Mouse (Mus musculus) CH12.LX (cell line): ENCODE data around the gene Hfe2. TPM values are rescaled to one million over a fixed set of nuclear protein-coding genes. Genes with fewer than 3 reads are reported as not detected.

Experiments used
- DNase-seq: peaks from one replicate; pipeline ENCODE4 v3.0.0-alpha.2; 2013; ENCODE audit errors: extremely low read depth
- H3K27ac ChIP-seq: 2 replicates; pipeline ENCODE4 v1.5.1; 2012; ENCODE audit warnings: low read depth, mild to moderate bottlenecking, control low read depth, moderate library complexity; ENCODE audit not compliant: insufficient read depth
- H3K27me3 ChIP-seq: replicated peaks from 2 replicates; pipeline ENCODE3; 2012; ENCODE audit warnings: inconsistent platforms
- H3K36me3 ChIP-seq, 2 experiments: replicated peaks in 1 of 2; 2 replicates each; pipeline versions ENCODE3 to v1.6.1; 2012; ENCODE audit warnings: inconsistent platforms in 1 of 2, low read length in 1 of 2, mild to moderate bottlenecking in 1 of 2, mixed read lengths in 1 of 2, moderate library complexity in 1 of 2; ENCODE audit not compliant: control insufficient read depth in 1 of 2, insufficient read depth in 1 of 2
- H3K4me1 ChIP-seq, 2 experiments: 2 replicates each; pipeline ENCODE4 v1.6.1; 2012; ENCODE audit warnings: inconsistent platforms in 1 of 2, moderate library complexity in 1 of 2; ENCODE audit not compliant: insufficient read depth in 2 of 2, control insufficient read depth in 1 of 2
- H3K4me2 ChIP-seq: 2 replicates; pipeline ENCODE4 v1.6.1; 2012; ENCODE audit warnings: low read depth, mild to moderate bottlenecking, control low read depth; ENCODE audit not compliant: poor library complexity, insufficient read depth, severe bottlenecking
- H3K4me3 ChIP-seq, 3 experiments: fragments of 150-350 bp in 1 of 3; sonication (generic) in 1 of 3; replicated peaks in 1 of 3; 2 replicates each; pipeline versions ENCODE3 to v1.5.1; 2011 to 2012; ENCODE audit warnings: low read depth in 2 of 3, low read length in 2 of 3, mild to moderate bottlenecking in 2 of 3, moderate library complexity in 2 of 3, control low read depth in 1 of 3, improper control_type of control experiment in 1 of 3, inconsistent platforms in 1 of 3, mixed read lengths in 1 of 3; ENCODE audit not compliant: poor library complexity in 1 of 3
- H3K79me2 ChIP-seq: replicated peaks from 2 replicates; pipeline ENCODE4 v1.6.1; 2012; ENCODE audit warnings: mild to moderate bottlenecking, moderate library complexity; ENCODE audit not compliant: control insufficient read depth, poor library complexity, insufficient read depth, severe bottlenecking; ENCODE audit errors: extremely low read depth
- H3K9ac ChIP-seq: 2 replicates; pipeline ENCODE4 v1.6.1; 2012; ENCODE audit warnings: low read depth, mild to moderate bottlenecking, control low read depth, moderate library complexity; ENCODE audit not compliant: insufficient read depth
- H3K9me3 ChIP-seq: replicated peaks from 2 replicates; pipeline ENCODE3; 2012; ENCODE audit warnings: low read length, inconsistent platforms, mixed read lengths
- BHLHE40 ChIP-seq: IDR thresholded peaks from 2 replicates; pipeline ENCODE4 v1.6.1; 2011; ENCODE audit warnings: mild to moderate bottlenecking, low read depth, low read length, improper control_type of control experiment
- CHD1 ChIP-seq: IDR thresholded peaks from 2 replicates; pipeline ENCODE4 v1.6.1; 2012; ENCODE audit warnings: low read depth, low read length, improper control_type of control experiment, inconsistent platforms
- CHD2 ChIP-seq: IDR thresholded peaks from 2 replicates; pipeline ENCODE4 v1.6.1; 2011; ENCODE audit warnings: low read length, improper control_type of control experiment
- CTCF ChIP-seq, 2 experiments: IDR thresholded peaks in 1 of 2; conservative IDR thresholded peaks in 1 of 2; 2 replicates each; pipeline ENCODE4 v1.5.1; 2011 to 2012; ENCODE audit warnings: low read depth in 2 of 2, low read length in 2 of 2, improper control_type of control experiment in 1 of 2, inconsistent platforms in 1 of 2, mild to moderate bottlenecking in 1 of 2, moderate library complexity in 1 of 2
- E2F4 ChIP-seq: IDR thresholded peaks from 2 replicates; pipeline ENCODE4 v1.6.1; 2011; ENCODE audit warnings: low read depth, low read length, improper control_type of control experiment; ENCODE audit not compliant: insufficient replicate concordance
- ELF1 ChIP-seq: IDR thresholded peaks from 2 replicates; pipeline ENCODE4 v1.6.1; 2014; ENCODE audit warnings: low read depth, mild to moderate bottlenecking, inconsistent platforms, low read length, improper control_type of control experiment
- EP300 ChIP-seq: IDR thresholded peaks from 2 replicates; pipeline ENCODE4 v1.6.1; 2011; ENCODE audit warnings: low read length, improper control_type of control experiment
- ETS1 ChIP-seq: conservative IDR thresholded peaks from 2 replicates; pipeline ENCODE4 v1.6.1; 2012; ENCODE audit warnings: low read depth, mild to moderate bottlenecking, inconsistent platforms, low read length, improper control_type of control experiment, moderate library complexity
- GABPA ChIP-seq: IDR thresholded peaks from 2 replicates; pipeline ENCODE4 v1.6.1; 2012; ENCODE audit warnings: low read depth, low read length, improper control_type of control experiment, inconsistent platforms; ENCODE audit not compliant: insufficient replicate concordance
- JUN ChIP-seq: IDR thresholded peaks from 2 replicates; pipeline ENCODE4 v1.6.1; 2011; ENCODE audit warnings: low read depth, mild to moderate bottlenecking, low read length, improper control_type of control experiment, moderate library complexity; ENCODE audit not compliant: insufficient read depth
- JUND ChIP-seq: conservative IDR thresholded peaks from 2 replicates; pipeline ENCODE4 v1.6.1; 2011; ENCODE audit warnings: low read depth, low read length, improper control_type of control experiment
- KAT2A ChIP-seq: IDR thresholded peaks from 2 replicates; pipeline ENCODE4 v1.6.1; 2012; ENCODE audit warnings: low read length, improper control_type of control experiment, inconsistent platforms; ENCODE audit not compliant: insufficient replicate concordance
- MAFK ChIP-seq: IDR thresholded peaks from 2 replicates; pipeline ENCODE4 v1.6.1; 2011; ENCODE audit warnings: low read length, improper control_type of control experiment; ENCODE audit not compliant: insufficient replicate concordance
- MAX ChIP-seq: IDR thresholded peaks from 2 replicates; pipeline ENCODE4 v1.6.1; 2011; ENCODE audit warnings: low read length, improper control_type of control experiment
- MEF2A ChIP-seq: IDR thresholded peaks from 2 replicates; pipeline ENCODE4 v1.6.1; 2014; ENCODE audit warnings: low read depth, mild to moderate bottlenecking, inconsistent platforms, low read length, improper control_type of control experiment, borderline replicate concordance
- MXI1 ChIP-seq: IDR thresholded peaks from 2 replicates; pipeline ENCODE4 v1.6.1; 2011; ENCODE audit warnings: mild to moderate bottlenecking, low read depth, low read length, improper control_type of control experiment
- MYC ChIP-seq: IDR thresholded peaks from 2 replicates; pipeline ENCODE4 v1.6.1; 2011; ENCODE audit warnings: low read depth, mild to moderate bottlenecking, improper control_type of control experiment, low read length
- NELFE ChIP-seq: IDR thresholded peaks from 2 replicates; pipeline ENCODE4 v1.6.1; 2011; ENCODE audit warnings: low read depth, low read length, improper control_type of control experiment
- NRF1 ChIP-seq: IDR thresholded peaks from 2 replicates; pipeline ENCODE4 v1.6.1; 2014; ENCODE audit warnings: low read depth, mild to moderate bottlenecking, inconsistent platforms, low read length, improper control_type of control experiment, moderate library complexity
- POLR2AphosphoS2 ChIP-seq: IDR thresholded peaks from 2 replicates; pipeline ENCODE4 v1.6.1; 2011; ENCODE audit warnings: low read depth, low read length, improper control_type of control experiment
- RAD21 ChIP-seq: IDR thresholded peaks from 2 replicates; pipeline ENCODE4 v1.6.1; 2011; ENCODE audit warnings: low read depth, mild to moderate bottlenecking, low read length, improper control_type of control experiment, moderate library complexity
- RCOR1 ChIP-seq: conservative IDR thresholded peaks from 2 replicates; pipeline ENCODE4 v1.6.1; 2012; ENCODE audit warnings: low read depth, mild to moderate bottlenecking, inconsistent platforms, low read length, improper control_type of control experiment
- SIN3A ChIP-seq: IDR thresholded peaks from 2 replicates; pipeline ENCODE4 v1.6.1; 2012; ENCODE audit warnings: low read length, improper control_type of control experiment, inconsistent platforms
- SMC3 ChIP-seq: IDR thresholded peaks from 2 replicates; pipeline ENCODE4 v1.6.1; 2011; ENCODE audit warnings: low read depth, low read length, improper control_type of control experiment
- TBP ChIP-seq: conservative IDR thresholded peaks from 2 replicates; pipeline ENCODE4 v1.6.1; 2011; ENCODE audit warnings: low read depth, low read length, improper control_type of control experiment
- UBTF ChIP-seq: IDR thresholded peaks from 2 replicates; pipeline ENCODE4 v1.6.1; 2012; ENCODE audit warnings: low read depth, mild to moderate bottlenecking, inconsistent platforms, low read length, improper control_type of control experiment, moderate library complexity
- USF1 ChIP-seq: IDR thresholded peaks from 2 replicates; pipeline ENCODE4 v1.6.1; 2014; ENCODE audit warnings: low read depth, mild to moderate bottlenecking, inconsistent platforms, low read length, improper control_type of control experiment
- ZC3H11A ChIP-seq: IDR thresholded peaks from 2 replicates; pipeline ENCODE4 v1.6.1; 2012; ENCODE audit warnings: low read depth, mild to moderate bottlenecking, inconsistent platforms, low read length, improper control_type of control experiment
- ZKSCAN1 ChIP-seq: IDR thresholded peaks from 2 replicates; pipeline ENCODE4 v1.6.1; 2012; ENCODE audit warnings: low read depth, inconsistent platforms, low read length, improper control_type of control experiment, borderline replicate concordance
- ZMIZ1 ChIP-seq: IDR thresholded peaks from 2 replicates; pipeline ENCODE4 v1.6.1; 2012; ENCODE audit warnings: low read depth, mild to moderate bottlenecking, inconsistent platforms, low read length, improper control_type of control experiment
- dilution Hi-C: fragments of 300-500 bp; cut with MboI; formaldehyde crosslinking; loops from 2 replicates; pipeline ENCODE4 v1.14.3; 2020; ENCODE audit warnings: low sequenced_read_pairs; ENCODE audit not compliant: extremely low pct_unique_long_range_greater_than_20kb, extremely low pct_ligation_motif_present
- in situ Hi-C: fragments of 300-500 bp; cut with MboI; formaldehyde crosslinking; loops from 3 replicates; pipeline ENCODE4 v1.14.3; 2019; ENCODE audit warnings: low sequenced_read_pairs, low pct_ligation_motif_present, low pct_unique_long_range_greater_than_20kb, mixed read lengths
- polyA plus RNA-seq: library from polyadenylated mRNA; unstranded; fragments of >175 nt; gene quantifications from 2 replicates; pipeline ENCODE4 v1.2.1, GENCODE M21; 2012; ENCODE audit warnings: low read depth; ENCODE audit not compliant: insufficient read length
- total RNA-seq, 2 experiments: library from RNA; depleted of rRNA; stranded (reverse); fragments of 300-350 nt in 1 of 2; fragments of >200 nt in 1 of 2; gene quantifications; 2 replicates each; pipeline ENCODE4 v1.2.3; 2012 to 2014

The Hfe2 gene
- total and polyA plus RNA-seq, 3 experiments, result not detected

- no peak overlapping the region for H3K27ac ChIP-seq
- no peaks in the 10 kb centered on the region for H3K36me3 ChIP-seq
- no peaks in the 10 kb centered on the region for H3K79me2 ChIP-seq
- peak; percentile 80; the same call in 1 of the 2 replicates for TF ChIP-seq RCOR1
- TF ChIP-seq MEF2A, result no peak
- no peak for TF ChIP-seq GABPA
- no peak for TF ChIP-seq USF1
- no peak for TF ChIP-seq NELFE
- no peak; the same call in 1 of the 2 replicates for TF ChIP-seq RAD21
- TF ChIP-seq JUND, result peak; percentile 30; the same call in 1 of the 2 replicates
- no peak; the same call in 1 of the 2 replicates for TF ChIP-seq SIN3A
- TF ChIP-seq ELF1, result peak; percentile 98
- no peak for TF ChIP-seq MAX
- TF ChIP-seq NRF1, result peak; percentile 68
- TF ChIP-seq ZMIZ1, result no peak
- peak; percentile 100 for TF ChIP-seq TBP
- peak; percentile 29; the same call in 1 of the 2 replicates for TF ChIP-seq ETS1
- no peak for TF ChIP-seq UBTF
- TF ChIP-seq ZC3H11A, result no peak
- TF ChIP-seq CTCF (conservative IDR thresholded peaks at IDR 0.05 in 1 of 2, IDR thresholded peaks at IDR 0.05 in 1 of 2; ENCODE audit: low read depth in 2 of 2, low read length in 2 of 2), result peak in 1 of 2 experiments; percentile 64; a peak in 2 of 4 replicates
- TF ChIP-seq EP300, result no peak
- 0 out of 2 replicates have a peak, but pooled peaks have one; percentile 4 for TF ChIP-seq SMC3
- TF ChIP-seq MAFK, result peak; percentile 98
- no peak for TF ChIP-seq ZKSCAN1
- TF ChIP-seq POLR2AphosphoS2, result no peak
- peak; percentile 71; the same call in 1 of the 2 replicates for TF ChIP-seq KAT2A
- TF ChIP-seq MYC, result no peak
- no peak for TF ChIP-seq CHD1
- TF ChIP-seq BHLHE40, result no peak
- peak; percentile 90; the same call in 1 of the 2 replicates for TF ChIP-seq E2F4
- no peak for TF ChIP-seq CHD2
- TF ChIP-seq JUN, result no peak
- TF ChIP-seq MXI1, result no peak; the same call in 1 of the 2 replicates
- peaks cover 0 to 13% of the 10 kb centered on the region in 2 experiments; a peak in 1 of 4 replicates for H3K4me1 ChIP-seq
- H3K4me2 ChIP-seq, result peak overlapping the region; percentile 88
- DNase-seq, result peak; percentile 84
- peaks cover 3% of the 10 kb centered on the region for H3K27me3 ChIP-seq
- H3K9me3 ChIP-seq, result no peaks in the 10 kb centered on the region
- dilution Hi-C loops, result no loop called here
- no peak overlapping the region for H3K9ac ChIP-seq
- peak overlapping the region; percentile 34 to 59 (median 53) for H3K4me3 ChIP-seq
- in situ Hi-C loops, result no loop called here
Measured at GRCm38 (mm10) chr3:96497451-96498028, 27.4 kb upstream of the Hfe2 start.
